ENCODE assay signal across 28 mouse cellular contexts in genomic region chr6:92878771-92879170, GRCm38 (mm10). TPM values are rescaled to one million over a fixed set of nuclear protein-coding genes. Genes with fewer than 3 reads are reported as not detected.
DNase-seq lines count a peak whose midpoint lies in the region; ATAC-seq lines count a peak whose summit lies in the region.
"Had no signal": no experiment of that assay in that cellular context is flagged by ENCODE, and none has a peak within 500 bp of the region (broad histone marks: within the 10 kb centered on the region; RNA-seq: fewer than 3 reads in every experiment).

No protein-coding gene starts in this region.

- H3K9ac ChIP-seq in heart, embryonic 16.5 days (ENCODE audit: low read length): no peak overlapping the region
- H3K9ac ChIP-seq in kidney, embryonic 15.5 days: no peak overlapping the region
- H3K9ac ChIP-seq: embryonic facial prominence, embryonic 12.5 days; forebrain, embryonic 13.5 days had no signal

- no peaks in the 10 kb centered on the region for H3K27me3 ChIP-seq in heart, embryonic 10.5 days (ENCODE audit: insufficient read depth, poor library complexity, severe bottlenecking)
- no peaks in the 10 kb centered on the region for H3K27me3 ChIP-seq in heart, embryonic 16.5 days (ENCODE audit: control insufficient read depth, insufficient read depth, low read length)
- no peaks in the 10 kb centered on the region for H3K27me3 ChIP-seq in kidney, embryonic 15.5 days
- H3K27me3 ChIP-seq: CH12.LX; embryonic facial prominence, embryonic 12.5 days; forebrain, embryonic 13.5 days; Patski had no signal

- H3K9me3 ChIP-seq in heart, embryonic 10.5 days: no peaks in the 10 kb centered on the region
- H3K9me3 ChIP-seq in heart, embryonic 16.5 days (replicated peaks; ENCODE audit: control insufficient read depth, low read length): 0 out of 2 replicates have a peak, but pooled peaks cover 2% of the 10 kb centered on the region
- no peaks in the 10 kb centered on the region for H3K9me3 ChIP-seq in kidney, embryonic 15.5 days (replicated peaks)
- H3K9me3 ChIP-seq: embryonic facial prominence, embryonic 10.5 days; embryonic facial prominence, embryonic 12.5 days; forebrain, embryonic 13.5 days had no signal

- intact Hi-C loops in heart, postnatal 10 days (cut with DNase I): no loop called here
- intact Hi-C loops in heart, postnatal 14 days (cut with DNase I): loop anchor here (10.0 kb wide), 2 partner anchors 566 to 666 kb away; no protein-coding TSS in a partner anchor

- ATAC-seq in heart, embryonic 16.5 days (replicated peaks; ENCODE audit: extremely low read depth, insufficient read depth, low FRiP score): 0 out of 2 replicates have a peak, but pooled peaks have one; percentile 56
- ATAC-seq in kidney, embryonic 15.5 days (replicated peaks; ENCODE audit: low FRiP score): no peak
- ATAC-seq: activated CD4-positive, CD25-positive, alpha-beta regulatory T cell, adult 4 months; CD4-positive, CD25-positive, alpha-beta regulatory T cell, adult 4 months; forebrain, embryonic 13.5 days; Patski had no signal

- WGBS in heart, embryonic 10.5 days: 79% methylated on average over 5 of the region's 5 CpGs
- 72% methylated on average over 5 of the region's 5 CpGs for WGBS in heart, embryonic 16.5 days
- 71% methylated on average over 5 of the region's 5 CpGs for WGBS in kidney, embryonic 15.5 days

- H3K36me3 ChIP-seq in heart, embryonic 10.5 days: peaks cover 75% of the 10 kb centered on the region
- peaks cover 31% of the 10 kb centered on the region for H3K36me3 ChIP-seq in heart, embryonic 16.5 days (ENCODE audit: control insufficient read depth, insufficient read depth)
- peaks cover 90% of the 10 kb centered on the region for H3K36me3 ChIP-seq in kidney, embryonic 15.5 days
- H3K36me3 ChIP-seq: G1E had no signal

- DNase-seq in heart, adult 11 months: peak; percentile 87
- DNase-seq in heart, embryonic 10.5 days (ENCODE audit: low spot score): no peak
- DNase-seq in heart, adult 8-10 months (ENCODE audit: low spot score): no peak
- DNase-seq in heart, postnatal 10 days: peak; percentile 52 to 58
- no peak for DNase-seq in heart, postnatal 14 days
- no peak for DNase-seq in kidney, postnatal 14 days
- DNase-seq: adrenal gland, adult 8-10 months; adrenal gland, postnatal 14 days; adrenal gland, postnatal 36 days; B cell, adult 2 months; cerebellum, adult 11-12 months; cerebellum, adult 2 months; cerebellum, adult 9-10 months; cerebellum, postnatal 10 days; cerebellum, postnatal 25 days had no signal

- no peak overlapping the region for H3K4me2 ChIP-seq in heart, embryonic 16.5 days (ENCODE audit: low read depth, low read length)
- no peak overlapping the region for H3K4me2 ChIP-seq in kidney, embryonic 15.5 days
- H3K4me2 ChIP-seq: embryonic facial prominence, embryonic 12.5 days; forebrain, embryonic 13.5 days had no signal

- H3K4me1 ChIP-seq in heart, embryonic 10.5 days: peaks cover 19% of the 10 kb centered on the region
- H3K4me1 ChIP-seq in heart, embryonic 16.5 days (ENCODE audit: control insufficient read depth, insufficient read depth, low read length): peaks cover 16% of the 10 kb centered on the region
- H3K4me1 ChIP-seq in kidney, embryonic 15.5 days: peaks cover 40% of the 10 kb centered on the region

- no peak overlapping the region for H3K4me3 ChIP-seq in heart, embryonic 10.5 days
- H3K4me3 ChIP-seq in heart, embryonic 16.5 days (ENCODE audit: low read length): no peak overlapping the region
- no peak overlapping the region for H3K4me3 ChIP-seq in kidney, embryonic 15.5 days (replicated peaks)
- H3K4me3 ChIP-seq: embryonic facial prominence, embryonic 10.5 days; embryonic facial prominence, embryonic 12.5 days; forebrain, embryonic 13.5 days had no signal

- no peak overlapping the region for H3K27ac ChIP-seq in heart, embryonic 10.5 days
- no peak overlapping the region for H3K27ac ChIP-seq in heart, embryonic 16.5 days (ENCODE audit: low read length)
- 0 out of 2 replicates have a peak overlapping the region, but pooled peaks have one; percentile 51 for H3K27ac ChIP-seq in kidney, embryonic 15.5 days
- H3K27ac ChIP-seq: embryonic facial prominence, embryonic 10.5 days; embryonic facial prominence, embryonic 12.5 days; forebrain, embryonic 13.5 days had no signal

RNA-seq across cellular contexts. Expression of gene Gm15737, which starts 9.6 kb away (rescaled TPM):
- 0.10 and 0.17 TPM in 2 replicates for polyA plus RNA-seq in heart, embryonic 10.5 days (2016; fragmentation: Nextera tagmentation; extraction: Ambion mirVana)
- 0.31 and 0.34 TPM in 2 replicates for polyA plus RNA-seq in heart, embryonic 16.5 days (2015; fragmentation: Nextera tagmentation; extraction: Ambion mirVana)
- total RNA-seq in heart, adult 8-10 months (2022): under 1 TPM; 0.20 to 0.72 (median 0.27) TPM
- total RNA-seq in heart, postnatal 10 days (2021): under 1 TPM; 0.07 to 0.36 TPM
- under 1 TPM; 0.36 to 0.37 TPM for total RNA-seq in heart, postnatal 14 days (2021)
- 0.06 and 0.08 TPM in 2 replicates for polyA plus RNA-seq in kidney, embryonic 15.5 days (2015; fragmentation: Nextera tagmentation; extraction: Ambion mirVana)
- total RNA-seq: adrenal gland, adult 18-20 months; adrenal gland, postnatal 14 days; adrenal gland, postnatal 36 days; CH12.LX had no signal
- polyA plus RNA-seq: activated CD4-positive, CD25-positive, alpha-beta regulatory T cell, adult 4 months; CD4-positive, CD25-positive, alpha-beta regulatory T cell, adult 4 months; cerebellum, adult 2 months; cortical plate, adult 2 months; embryonic facial prominence, embryonic 10.5 days; forebrain, embryonic 11.5 days; forebrain, embryonic 13.5 days; G1E had no signal

Comparison
In these comparisons a context has a peak if more than half of its experiments do, and no peak if none do; other contexts are left out.
1. DNase-seq: peak in heart, adult 11 months (single experiment) and heart, postnatal 10 days (2 of 2); none in heart, embryonic 10.5 days (single experiment), heart, adult 8-10 months (single experiment), heart, postnatal 14 days (0 of 2) and kidney, postnatal 14 days (single experiment).